Comparison of ENCODE assay signal across 21 mouse cellular contexts in the genomic region with DNA sequence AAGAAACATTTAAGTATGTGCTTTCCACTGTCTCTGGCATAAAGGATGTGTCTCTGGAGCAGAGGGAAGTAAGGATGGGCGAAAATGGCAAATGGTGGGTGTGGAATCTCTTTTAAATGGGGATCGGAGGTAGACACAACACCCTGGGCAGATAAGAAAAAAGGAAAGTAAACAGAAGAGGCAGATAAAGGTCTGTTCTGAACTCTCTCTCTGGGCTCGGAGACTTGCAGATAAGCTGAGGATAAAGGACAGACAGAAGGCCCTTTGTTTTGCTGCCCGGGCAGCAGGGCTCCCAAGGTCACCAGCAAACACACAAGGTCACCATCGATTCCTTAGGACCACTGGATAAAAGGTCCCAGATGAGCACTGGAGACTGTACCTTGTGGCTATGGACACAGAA.
DNase-seq lines count a peak whose midpoint lies in the region; ATAC-seq and TF ChIP-seq lines count a peak whose summit lies in the region.
"Had no signal": no experiment of that assay in that cellular context is flagged by ENCODE, and none has a peak within 500 bp of the region (broad histone marks: within the 10 kb centered on the region; RNA-seq: fewer than 3 reads in every experiment).

No protein-coding gene starts in this region.

- H3K9me3 ChIP-seq in intestine, embryonic 14.5 days (ENCODE audit: control insufficient read depth, low read length), result no peaks in the 10 kb centered on the region
- H3K9me3 ChIP-seq in intestine, postnatal 0 days (ENCODE audit: control insufficient read depth), result no peaks in the 10 kb centered on the region
- H3K9me3 ChIP-seq in stomach, embryonic 15.5 days, result no peaks in the 10 kb centered on the region
- H3K9me3 ChIP-seq in stomach, postnatal 0 days (ENCODE audit: control insufficient read depth, low read length), result no peaks in the 10 kb centered on the region
- no peaks in the 10 kb centered on the region for H3K9me3 ChIP-seq in embryonic facial prominence, embryonic 10.5 days
- H3K9me3 ChIP-seq: forebrain, embryonic 13.5 days; heart, embryonic 15.5 days; hindbrain, embryonic 15.5 days had no signal

- no peak overlapping the region for H3K4me3 ChIP-seq in intestine, embryonic 14.5 days (ENCODE audit: low read depth, low read length)
- no peak overlapping the region for H3K4me3 ChIP-seq in intestine, postnatal 0 days (ENCODE audit: low read depth, low read length)
- H3K4me3 ChIP-seq in stomach, embryonic 15.5 days (replicated peaks), result no peak overlapping the region
- no peak overlapping the region for H3K4me3 ChIP-seq in stomach, postnatal 0 days (ENCODE audit: low read depth, low read length)
- H3K4me3 ChIP-seq in embryonic facial prominence, embryonic 10.5 days, result no peak overlapping the region
- H3K4me3 ChIP-seq: forebrain, embryonic 13.5 days; heart, adult 2 months; heart, embryonic 15.5 days; hindbrain, embryonic 15.5 days had no signal

- H3K4me2 ChIP-seq in intestine, embryonic 14.5 days (ENCODE audit: low read length), result no peak overlapping the region
- H3K4me2 ChIP-seq in intestine, postnatal 0 days (replicated peaks; ENCODE audit: low read depth), result no peak overlapping the region
- H3K4me2 ChIP-seq in stomach, embryonic 15.5 days, result no peak overlapping the region
- no peak overlapping the region for H3K4me2 ChIP-seq in stomach, postnatal 0 days (replicated peaks; ENCODE audit: low read depth)
- H3K4me2 ChIP-seq: forebrain, embryonic 13.5 days; heart, embryonic 11.5 days; heart, embryonic 15.5 days; hindbrain, embryonic 15.5 days had no signal

- no peak overlapping the region for H3K27ac ChIP-seq in intestine, embryonic 14.5 days (ENCODE audit: low read depth)
- no peak overlapping the region for H3K27ac ChIP-seq in intestine, postnatal 0 days (ENCODE audit: low read depth, low read length)
- no peak overlapping the region for H3K27ac ChIP-seq in stomach, embryonic 15.5 days
- H3K27ac ChIP-seq in stomach, postnatal 0 days (replicated peaks), result no peak overlapping the region
- H3K27ac ChIP-seq in embryonic facial prominence, embryonic 10.5 days (replicated peaks), result peak overlapping the region; percentile 20; the same call in 1 of the 2 replicates
- H3K27ac ChIP-seq: forebrain, embryonic 13.5 days; heart, adult 2 months; heart, embryonic 15.5 days; hindbrain, embryonic 15.5 days had no signal

- no peak for TF ChIP-seq CTCF in intestine, postnatal 0 days (IDR thresholded peaks at IDR 0.05; ENCODE audit: low read depth)
- no peak for TF ChIP-seq CTCF in stomach, postnatal 0 days (IDR thresholded peaks at IDR 0.05; ENCODE audit: low read depth)

- TF ChIP-seq EP300 in stomach, postnatal 0 days (optimal IDR thresholded peaks at IDR 0.05), result no peak

- H3K27me3 ChIP-seq in intestine, embryonic 14.5 days (replicated peaks; ENCODE audit: control insufficient read depth, insufficient read depth, low read length), result no peaks in the 10 kb centered on the region
- no peaks in the 10 kb centered on the region for H3K27me3 ChIP-seq in intestine, postnatal 0 days (replicated peaks; ENCODE audit: control insufficient read depth, insufficient read depth, low read length)
- H3K27me3 ChIP-seq in stomach, embryonic 15.5 days (replicated peaks), result no peaks in the 10 kb centered on the region
- no peaks in the 10 kb centered on the region for H3K27me3 ChIP-seq in stomach, postnatal 0 days (ENCODE audit: control insufficient read depth, insufficient read depth, low read length)
- no peaks in the 10 kb centered on the region for H3K27me3 ChIP-seq in embryonic facial prominence, embryonic 10.5 days (replicated peaks; ENCODE audit: low read depth, poor library complexity, severe bottlenecking)
- H3K27me3 ChIP-seq: CH12.LX; forebrain, embryonic 13.5 days; heart, embryonic 15.5 days; hindbrain, embryonic 15.5 days had no signal

- H3K36me3 ChIP-seq in intestine, embryonic 14.5 days (ENCODE audit: control insufficient read depth, insufficient read depth, low read length), result no peaks in the 10 kb centered on the region
- no peaks in the 10 kb centered on the region for H3K36me3 ChIP-seq in intestine, postnatal 0 days (ENCODE audit: control insufficient read depth, insufficient read depth)
- no peaks in the 10 kb centered on the region for H3K36me3 ChIP-seq in stomach, embryonic 15.5 days
- H3K36me3 ChIP-seq in stomach, postnatal 0 days (ENCODE audit: control insufficient read depth, insufficient read depth, low read length), result no peaks in the 10 kb centered on the region
- H3K36me3 ChIP-seq in embryonic facial prominence, embryonic 10.5 days (replicated peaks), result no peaks in the 10 kb centered on the region
- H3K36me3 ChIP-seq: heart, embryonic 15.5 days; hindbrain, embryonic 15.5 days had no signal

- WGBS in intestine, embryonic 14.5 days, result 18% methylated on average over 5 of the region's 5 CpGs
- 15% methylated on average over 5 of the region's 5 CpGs for WGBS in intestine, postnatal 0 days
- 24% methylated on average over 5 of the region's 5 CpGs for WGBS in stomach, embryonic 15.5 days
- 20% methylated on average over 5 of the region's 5 CpGs for WGBS in stomach, postnatal 0 days
- WGBS in embryonic facial prominence, embryonic 10.5 days, result 12% methylated on average over 5 of the region's 5 CpGs

- H3K9ac ChIP-seq in intestine, embryonic 14.5 days (ENCODE audit: low read length), result no peak overlapping the region
- H3K9ac ChIP-seq in intestine, postnatal 0 days (ENCODE audit: low read depth, low read length), result no peak overlapping the region
- no peak overlapping the region for H3K9ac ChIP-seq in stomach, embryonic 15.5 days
- no peak overlapping the region for H3K9ac ChIP-seq in stomach, postnatal 0 days (ENCODE audit: low read length)
- H3K9ac ChIP-seq: forebrain, embryonic 13.5 days; forebrain, postnatal 0 days; heart, embryonic 15.5 days; hindbrain, embryonic 15.5 days had no signal

- ATAC-seq in intestine, embryonic 14.5 days (replicated peaks; ENCODE audit: low FRiP score, low TSS enrichment, low read depth), result peak; percentile 53
- ATAC-seq in intestine, postnatal 0 days, result no peak
- 0 out of 2 replicates have a peak, but pooled peaks have one; percentile 27 for ATAC-seq in stomach, embryonic 15.5 days (ENCODE audit: insufficient read depth, low FRiP score, low read depth)
- no peak for ATAC-seq in stomach, postnatal 0 days (ENCODE audit: low FRiP score, low TSS enrichment)
- ATAC-seq: activated CD4-positive, CD25-positive, alpha-beta regulatory T cell, adult 4 months; forebrain, embryonic 13.5 days; forebrain, postnatal 0 days had no signal

- no peak for DNase-seq in intestine, embryonic 14.5 days (ENCODE audit: low spot score)
- no peak for DNase-seq in stomach, postnatal 0 days (ENCODE audit: low spot score)
- DNase-seq in embryonic facial prominence, embryonic 10.5 days (ENCODE audit: low spot score), result peak; percentile 18
- no peak for DNase-seq in T-cell, adult 2 months (ENCODE audit: low spot score)
- no peak for DNase-seq in MN1 (ENCODE audit: low spot score)
- DNase-seq: adrenal gland, postnatal 25 days; cerebellum, adult 18-20 months; cerebellum, adult 9-11 months; cerebellum, postnatal 36 days; forebrain, postnatal 0 days; gastrocnemius, postnatal 14 days; heart, adult 2 months; heart, postnatal 14 days had no signal

- H3K4me1 ChIP-seq in intestine, embryonic 14.5 days (replicated peaks; ENCODE audit: control insufficient read depth, insufficient read depth, low read length), result no peaks in the 10 kb centered on the region
- H3K4me1 ChIP-seq in intestine, postnatal 0 days (replicated peaks; ENCODE audit: control insufficient read depth, insufficient read depth, low read length), result no peaks in the 10 kb centered on the region
- H3K4me1 ChIP-seq in stomach, embryonic 15.5 days, result no peaks in the 10 kb centered on the region
- H3K4me1 ChIP-seq in stomach, postnatal 0 days (replicated peaks; ENCODE audit: control insufficient read depth, insufficient read depth), result no peaks in the 10 kb centered on the region
- H3K4me1 ChIP-seq in embryonic facial prominence, embryonic 10.5 days, result peaks cover 12% of the 10 kb centered on the region
- H3K4me1 ChIP-seq: forebrain, embryonic 13.5 days; heart, embryonic 15.5 days; hindbrain, embryonic 15.5 days had no signal

Comparison
In these comparisons a context has a peak if more than half of its experiments do, and no peak if none do; other contexts are left out.
1. ATAC-seq: peak in intestine, embryonic 14.5 days (single experiment) and stomach, embryonic 15.5 days (single experiment); none in intestine, postnatal 0 days (single experiment) and stomach, postnatal 0 days (single experiment).